Mouse (Mus musculus) heart, postnatal 0 days (tissue): Measurements from ENCODE around the gene Myo16.

Experiments
- CTCF ChIP-seq: IDR thresholded peaks from 2 replicates; pipeline ENCODE4 v1.5.1; 2016; ENCODE audit warnings: antibody characterized with exemption, control low read depth, low read depth
- EP300 ChIP-seq: IDR thresholded peaks from 2 replicates; pipeline ENCODE4 v1.6.1; 2016; ENCODE audit warnings: antibody characterized with exemption, low read depth

DNA sequence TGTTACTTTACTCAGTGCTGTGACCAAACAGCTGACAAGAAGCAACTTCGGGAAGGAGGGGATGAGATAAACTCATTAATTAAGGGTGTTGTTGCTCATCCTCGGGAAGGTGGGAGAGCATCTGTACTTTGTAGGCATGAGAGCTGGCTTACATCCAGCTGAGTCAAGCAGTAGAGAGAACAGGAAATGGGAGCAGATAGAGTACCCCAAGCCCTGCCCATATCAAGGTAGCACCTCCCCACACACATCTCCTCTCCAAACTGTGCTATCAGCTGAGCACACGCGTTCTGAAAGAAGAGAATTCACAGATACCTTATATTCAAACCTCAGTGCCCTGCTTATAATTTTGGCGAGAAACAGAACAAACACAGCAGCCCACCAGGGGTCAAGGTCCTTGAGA is 330.1 kb downstream of the Myo16 start:
- TF ChIP-seq CTCF: no peak
- TF ChIP-seq EP300: no peak
